Mouse (Mus musculus): ENCODE measurements around the gene Asb17. TPM values are rescaled to one million over a fixed set of nuclear protein-coding genes. Genes with fewer than 3 reads are reported as not detected.

Gene Asb17
- total RNA-seq (2023) = not detected

DNA sequence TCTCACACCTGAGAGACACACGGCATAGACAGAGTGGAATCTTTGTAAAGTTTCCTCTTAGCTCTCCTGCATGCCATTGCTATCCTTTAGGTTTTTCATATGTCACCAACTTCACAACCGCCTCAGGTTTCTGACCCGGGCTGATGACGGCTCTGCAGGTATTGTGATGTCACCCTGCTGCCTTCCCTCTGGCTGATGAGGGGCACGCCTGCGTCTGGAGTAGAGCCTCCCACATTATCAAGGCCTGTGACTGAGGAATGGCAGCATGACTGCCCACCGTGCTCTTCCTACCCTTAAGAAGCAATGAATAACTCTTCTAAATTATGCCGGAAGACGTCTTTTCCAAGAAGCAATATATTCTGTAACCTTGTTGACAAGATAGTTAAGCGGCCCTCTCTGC lies at the start of gene Asb17:
Gene Asb17 (plus strand): TSS at position 180 of the 400 bp plus-strand sequence.

Other genes starting within 250 kb of the Asb17 start
- gene St6galnac3, start 119.0 kb upstream of the Asb17 start, total RNA-seq (2023) = 5.5 TPM
- 0.18 TPM for gene Msh4, start 61.9 kb downstream of the Asb17 start, total RNA-seq (2023)
- gene Rabggtb, start 68.8 kb downstream of the Asb17 start, total RNA-seq (2023) = 87.6 TPM
- 51.2 TPM for gene Acadm, start 100.4 kb downstream of the Asb17 start, total RNA-seq (2023)
- gene Slc44a5, start 129.2 kb downstream of the Asb17 start, total RNA-seq (2023) = not detected